ENCODE assay signal across 13 mouse cellular contexts in the genomic region with DNA sequence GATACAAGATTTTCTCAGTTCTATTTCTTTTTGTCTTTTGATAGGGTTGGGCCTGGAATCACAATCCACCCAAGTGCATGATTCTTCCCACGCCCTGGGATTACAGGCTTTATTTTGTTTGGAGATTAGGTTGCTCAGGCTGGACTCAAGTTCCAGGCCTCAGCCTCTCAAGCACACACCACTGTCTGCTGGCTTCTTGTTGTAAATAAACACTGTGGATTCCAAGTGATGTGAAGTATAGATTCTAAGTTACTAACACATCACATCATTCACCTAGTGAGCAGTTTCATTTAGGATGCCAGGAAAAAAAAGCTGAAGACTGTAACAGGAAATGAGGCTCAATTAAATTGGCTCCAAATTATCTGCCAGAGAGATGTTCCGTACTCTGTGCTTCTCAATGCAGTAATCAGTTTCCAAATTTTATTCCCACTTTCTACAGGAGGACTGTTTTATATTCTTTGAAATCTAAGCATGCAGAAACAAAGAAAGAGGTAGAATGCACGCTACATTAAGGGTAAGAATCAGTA.
"Had no signal": no experiment of that assay in that cellular context is flagged by ENCODE, and none has a peak within 500 bp of the region (broad histone marks: within the 10 kb centered on the region; RNA-seq: fewer than 3 reads in every experiment).

No protein-coding gene starts in this region.

- H3K27ac ChIP-seq: limb, embryonic 12.5 days; liver, embryonic 13.5 days; midbrain, embryonic 10.5 days; stomach, embryonic 15.5 days had no signal

- ATAC-seq: intestine, embryonic 16.5 days; liver, postnatal 0 days had no signal

- H3K9me3 ChIP-seq: limb, embryonic 12.5 days; liver, embryonic 13.5 days; midbrain, embryonic 10.5 days; stomach, embryonic 15.5 days had no signal

- H3K4me2 ChIP-seq: limb, embryonic 12.5 days; liver, embryonic 13.5 days; stomach, embryonic 15.5 days had no signal

- DNase-seq: kidney, adult 8-10 months; kidney, postnatal 36 days; liver; liver, embryonic 13.5 days; liver, postnatal 0 days; midbrain, embryonic 14.5 days; right cerebral cortex, postnatal 14 days; thymus, adult 2 months; thymus, postnatal 25 days had no signal

- H3K27me3 ChIP-seq: limb, embryonic 12.5 days; liver, embryonic 13.5 days; stomach, embryonic 15.5 days had no signal

- H3K9ac ChIP-seq: limb, embryonic 12.5 days; liver, embryonic 13.5 days; liver, postnatal 0 days; stomach, embryonic 15.5 days had no signal

- H3K4me1 ChIP-seq: limb, embryonic 12.5 days; liver, embryonic 13.5 days; midbrain, embryonic 10.5 days; stomach, embryonic 15.5 days had no signal

- H3K36me3 ChIP-seq: stomach, embryonic 15.5 days had no signal

- H3K4me3 ChIP-seq: limb, embryonic 12.5 days; liver, embryonic 13.5 days; midbrain, embryonic 10.5 days; stomach, embryonic 15.5 days had no signal
